8 mouse cellular contexts compared by ENCODE assay signal in the genomic region with DNA sequence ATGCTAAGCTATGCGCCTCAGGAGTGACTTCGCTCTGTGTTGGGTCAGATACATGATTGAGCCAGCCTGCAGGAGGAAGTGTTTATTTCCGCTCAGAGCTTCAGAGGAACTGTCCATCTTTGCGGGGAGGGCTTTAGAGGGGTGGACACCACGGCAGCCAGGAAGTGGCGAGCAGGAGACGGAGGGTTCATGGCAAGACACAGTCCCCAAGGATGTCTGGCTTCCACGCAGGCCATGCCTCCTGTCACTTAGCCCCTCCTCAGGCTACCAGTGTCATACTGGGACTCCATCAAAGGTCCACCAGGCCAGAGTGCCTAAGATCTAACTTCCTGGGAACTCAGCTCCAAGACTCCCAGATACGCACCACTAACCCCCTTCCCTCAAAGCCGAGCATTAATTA. TPM values are rescaled to one million over a fixed set of nuclear protein-coding genes. Genes with fewer than 3 reads are reported as not detected.
A peak's percentile ranks its signal among the peaks of the same experiment; 100 is the strongest.
DNase-seq lines count a peak whose midpoint lies in the region; ATAC-seq and TF ChIP-seq lines count a peak whose summit lies in the region.

No protein-coding gene starts in this region.

- peak overlapping the region; percentile 66 for H3K27ac ChIP-seq in liver, embryonic 15.5 days (replicated peaks)
- H3K27ac ChIP-seq in small intestine, adult 2 months (ENCODE audit: insufficient read depth, low read depth, low read length) = peak overlapping the region; percentile 28; the same call in 1 of the 2 replicates

- 0 out of 2 replicates have a peak overlapping the region, but pooled peaks have one; percentile 8 for H3K4me2 ChIP-seq in liver, embryonic 15.5 days

- H3K4me3 ChIP-seq in liver, embryonic 15.5 days (replicated peaks) = no peak overlapping the region
- no peak overlapping the region; the same call in 1 of the 2 replicates for H3K4me3 ChIP-seq in small intestine, adult 2 months (ENCODE audit: low read depth, low read length)

- TF ChIP-seq CTCF in small intestine, adult 2 months (IDR thresholded peaks at IDR 0.05; ENCODE audit: extremely low read depth, insufficient read length, insufficient replicate concordance, low read depth, low read length) = no peak

- 61% methylated on average over 10 of the region's 10 CpGs for WGBS in liver, embryonic 15.5 days (ENCODE audit: insufficient replicate concordance)
- WGBS in small intestine, adult 2 months = 74% methylated on average over 10 of the region's 10 CpGs

- H3K36me3 ChIP-seq in liver, embryonic 15.5 days (replicated peaks) = peaks cover 99% of the 10 kb centered on the region
- H3K36me3 ChIP-seq in small intestine, adult 2 months (ENCODE audit: control insufficient read depth, insufficient read depth, low read length) = no peaks in the 10 kb centered on the region; the same call in 1 of the 2 replicates

- no peaks in the 10 kb centered on the region for H3K27me3 ChIP-seq in liver, embryonic 15.5 days
- H3K27me3 ChIP-seq in small intestine, adult 2 months (ENCODE audit: control insufficient read depth, insufficient read depth, low read length) = no peaks in the 10 kb centered on the region

- H3K4me1 ChIP-seq in liver, embryonic 15.5 days (replicated peaks) = peaks cover 12% of the 10 kb centered on the region
- H3K4me1 ChIP-seq in small intestine, adult 2 months (ENCODE audit: control insufficient read depth, insufficient read depth, insufficient read length, low read length) = peaks cover 6% of the 10 kb centered on the region

- H3K9me3 ChIP-seq in liver, embryonic 15.5 days (replicated peaks) = no peaks in the 10 kb centered on the region

- DNase-seq in spleen, postnatal 36 days (ENCODE audit: low spot score in 2 of 2) = peak; percentile 27 to 39
- no peak for DNase-seq in spleen, adult 12 weeks (ENCODE audit: low spot score)
- DNase-seq in heart, postnatal 4 days = peak; percentile 50
- DNase-seq in ovary, postnatal 14 days (ENCODE audit: low spot score) = no peak
- DNase-seq in left cerebral cortex, adult 9 months (ENCODE audit: low spot score in 2 of 2) = no peak
- no peak for DNase-seq in right cerebral cortex, postnatal 4 days

- no peak for TF ChIP-seq POLR2A in small intestine, adult 2 months (IDR thresholded peaks at IDR 0.05; ENCODE audit: low read depth, low read length)

- H3K9ac ChIP-seq in liver, embryonic 15.5 days = no peak overlapping the region

- peak; percentile 53 for ATAC-seq in liver, embryonic 15.5 days (ENCODE audit: insufficient read depth)

RNA-seq across cellular contexts. Expression of a gene that starts 46.6 kb away (rescaled TPM):
- total RNA-seq in heart, postnatal 4 days (2021) = 10 to 100 TPM; 67.9 to 72.7 TPM
- 89.4 and 101 TPM in 2 replicates for polyA plus RNA-seq in liver, embryonic 15.5 days (2015; fragmentation: Nextera tagmentation; extraction: Ambion mirVana)
- 37.8 and 73.8 TPM in 2 replicates for polyA plus RNA-seq in small intestine, adult 2 months (2012; rRNA removed)

Comparison
In these comparisons a context has a peak if more than half of its experiments do, and no peak if none do; other contexts are left out.
1. DNase-seq: peak in spleen, postnatal 36 days (2 of 2) and heart, postnatal 4 days (single experiment); none in spleen, adult 12 weeks (single experiment), ovary, postnatal 14 days (single experiment), left cerebral cortex, adult 9 months (0 of 2) and right cerebral cortex, postnatal 4 days (single experiment).